Mouse (Mus musculus): ENCODE results near the gene Sva.

Sva gene

GRCm38 (mm10) chr6:42038094-42038493, at the start of gene Sva:
Sva (plus strand) TSS chr6:42038394.
- no peak for DNase-seq (ENCODE audit: low spot score in 2 of 2)

Measured in cerebellum, postnatal 4 days (tissue).